Mouse (Mus musculus): Measurements from ENCODE around the gene Atp8a1.

GRCm38 (mm10) chr5:67813334-67813733, 33.9 kb downstream of the Atp8a1 start:
- TF ChIP-seq GATA1 (IDR thresholded peaks at IDR 0.05; ENCODE audit: low read length) (no peak), TAL1 (IDR thresholded peaks at IDR 0.05; ENCODE audit: low read length) (no peak)

All from erythroblast, embryonic 14.5 days (primary cell).